Mouse (Mus musculus) embryonic facial prominence, embryonic 12.5 days (tissue): Measurements from ENCODE around the gene Islr. TPM values are rescaled to one million over a fixed set of nuclear protein-coding genes. Genes with fewer than 3 reads are reported as not detected.
A peak's percentile ranks its signal among the peaks of the same experiment; 100 is the strongest.

ENCODE experiments used
- ATAC-seq: fragments of 200-750 bp; cut with Nextera tagmentation; 2 replicates; pipeline ENCODE4 v1.8.0; 2017; ENCODE audit not compliant: insufficient number of reproducible peaks, insufficient read depth, low FRiP score, low TSS enrichment
- H3K27ac ChIP-seq: fragments of 300-500 bp; sonication (generic); 2 replicates; pipeline ENCODE4 v1.5.1; 2016; ENCODE audit warnings: mild to moderate bottlenecking
- H3K27me3 ChIP-seq: fragments of 300-500 bp; sonication (generic); 2 replicates; pipeline ENCODE4 v1.6.1; 2016; ENCODE audit warnings: mild to moderate bottlenecking, moderate library complexity
- H3K36me3 ChIP-seq: fragments of 300-500 bp; sonication (generic); 2 replicates; pipeline ENCODE4 v1.6.1; 2016; ENCODE audit warnings: mild to moderate bottlenecking
- H3K4me1 ChIP-seq: fragments of 300-500 bp; sonication (generic); 2 replicates; pipeline ENCODE4 v1.6.1; 2016
- H3K4me2 ChIP-seq: fragments of 300-500 bp; sonication (generic); replicated peaks from 2 replicates; pipeline ENCODE4 v1.6.1; 2016; ENCODE audit warnings: mild to moderate bottlenecking, moderate library complexity
- H3K4me3 ChIP-seq: fragments of 300-500 bp; sonication (generic); 2 replicates; pipeline ENCODE4 v1.5.1; 2016; ENCODE audit warnings: mild to moderate bottlenecking
- H3K9ac ChIP-seq: fragments of 300-500 bp; sonication (generic); 2 replicates; pipeline ENCODE4 v1.6.1; 2016; ENCODE audit warnings: mild to moderate bottlenecking, moderate library complexity
- H3K9me3 ChIP-seq: fragments of 300-500 bp; sonication (generic); 2 replicates; pipeline ENCODE4 v1.6.1; 2016; ENCODE audit warnings: mild to moderate bottlenecking, moderate library complexity
- WGBS: fragments of 180-500 bp; shearing (Covaris S2); methylation state at CpG from one replicate; pipeline ENCODE4 v1.1.7; 2016; 5-methylcytosine and 5-hydroxymethylcytosine counted together
- polyA plus RNA-seq: library from polyadenylated mRNA; unstranded; fragments of >200 nt; fragmentation: Nextera tagmentation; extraction: Ambion mirVana; gene quantifications from 2 replicates; pipeline ENCODE4 v1.2.1, GENCODE M21; 2016

Gene Islr
- polyA plus RNA-seq, 1 experiment from 2014 or later = 95.6 TPM

DNA sequence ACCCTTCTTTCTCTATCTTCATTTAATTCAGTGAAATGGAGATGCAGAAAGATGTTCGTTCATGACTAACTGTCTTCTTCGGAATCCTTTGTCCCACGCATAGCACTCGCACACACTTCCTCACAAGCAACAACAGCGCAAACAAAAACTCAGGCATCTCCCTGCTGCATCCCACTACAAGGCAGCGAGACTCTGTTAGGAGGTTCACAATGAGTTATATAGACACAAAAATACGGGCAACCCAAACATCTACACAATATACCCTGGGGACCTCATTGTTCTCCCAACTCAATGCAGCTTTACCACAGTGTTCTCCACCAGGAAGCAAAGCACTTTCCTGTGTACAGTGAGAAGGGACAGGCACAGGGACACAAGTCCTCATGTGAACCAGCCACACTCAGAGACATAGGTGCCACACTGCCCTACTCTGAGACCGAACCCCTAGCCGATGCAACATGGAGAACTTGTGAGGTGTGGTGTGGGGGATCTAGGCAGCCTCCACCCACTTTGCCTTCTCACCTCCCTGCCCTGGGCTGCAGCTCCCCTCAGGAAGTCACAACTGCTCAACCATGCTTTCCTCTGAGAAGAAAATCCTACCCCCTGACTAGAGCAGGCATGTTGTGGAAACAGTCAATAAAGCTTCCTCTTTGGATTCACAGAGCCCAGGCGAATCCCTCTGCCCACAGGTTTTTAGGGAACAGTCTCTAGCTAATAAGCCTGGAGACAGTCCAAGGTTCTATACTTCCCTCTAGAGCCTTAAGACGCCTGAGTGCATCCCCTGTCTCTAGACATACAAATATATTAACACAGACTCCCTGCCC, 3.6 kb downstream of the Islr start:
- no peak overlapping the region for H3K27ac ChIP-seq
- H3K4me2 ChIP-seq = peak overlapping the region; percentile 53
- 11% methylated on average over 11 of the region's 11 CpGs for WGBS

DNA sequence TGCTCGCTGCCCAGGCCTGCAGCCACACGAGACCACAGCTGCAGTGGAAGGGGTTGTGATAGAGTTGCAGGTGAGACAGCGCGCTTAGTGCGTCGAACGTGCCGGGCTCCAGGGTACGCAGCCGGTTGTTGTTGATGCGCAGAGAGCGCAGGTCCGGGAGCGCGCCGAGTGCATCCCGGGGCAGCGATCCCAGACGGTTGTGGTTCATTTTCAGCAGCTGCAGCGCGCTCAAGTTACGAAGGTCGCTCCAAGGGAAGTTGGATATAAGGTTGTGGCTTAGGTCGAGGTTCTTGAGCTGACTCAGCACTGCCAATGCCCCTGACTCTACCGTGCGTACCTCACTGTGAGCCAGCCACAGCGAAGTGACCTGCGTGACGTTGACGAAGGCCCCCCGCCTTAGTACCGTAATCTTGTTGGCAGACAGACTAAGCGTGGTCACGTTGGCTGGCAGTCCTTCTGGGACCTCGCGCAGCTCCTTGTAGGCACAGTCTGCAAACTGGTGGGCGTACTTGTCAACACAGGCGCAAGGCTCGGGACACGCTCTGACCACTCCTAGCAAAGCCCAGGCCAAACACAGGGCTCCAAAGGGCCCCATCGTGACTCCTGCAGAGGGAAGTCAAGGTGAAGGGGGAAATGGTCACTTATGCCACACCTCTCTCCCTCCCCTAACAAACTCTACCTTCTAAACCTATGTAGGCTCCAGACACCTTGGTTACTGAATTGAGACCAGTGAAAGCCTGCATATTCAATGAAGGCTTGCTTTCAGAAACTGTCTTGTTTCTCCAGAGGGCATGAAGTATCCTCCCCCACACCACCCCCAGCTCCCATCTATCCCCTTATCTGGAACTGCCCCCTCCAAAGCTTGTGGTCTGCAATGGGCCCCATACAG, 4.5 kb downstream of the Islr start:
- H3K4me2 ChIP-seq = peak overlapping the region; percentile 53
- H3K27me3 ChIP-seq = peaks cover 94% of the 10 kb centered on the region
- H3K4me3 ChIP-seq = peak overlapping the region; percentile 33
- H3K27ac ChIP-seq = no peak overlapping the region
- no peaks in the 10 kb centered on the region for H3K36me3 ChIP-seq
- under 1% methylated on average over 41 of the region's 41 CpGs for WGBS
- 0 out of 2 replicates have a peak overlapping the region, but pooled peaks have one; percentile 15 for H3K9ac ChIP-seq
- no peaks in the 10 kb centered on the region for H3K9me3 ChIP-seq
- H3K4me1 ChIP-seq = peaks cover 78% of the 10 kb centered on the region
- ATAC-seq = no peak

More for the DNA sequence above, 3.6 kb downstream of the Islr start:
- no peaks in the 10 kb centered on the region for H3K9me3 ChIP-seq
- H3K36me3 ChIP-seq = no peaks in the 10 kb centered on the region
- ATAC-seq = no peak
- H3K4me1 ChIP-seq = peaks cover 76% of the 10 kb centered on the region
- H3K27me3 ChIP-seq = peaks cover 86% of the 10 kb centered on the region
- no peak overlapping the region for H3K9ac ChIP-seq
- H3K4me3 ChIP-seq = peak overlapping the region; percentile 33

DNA sequence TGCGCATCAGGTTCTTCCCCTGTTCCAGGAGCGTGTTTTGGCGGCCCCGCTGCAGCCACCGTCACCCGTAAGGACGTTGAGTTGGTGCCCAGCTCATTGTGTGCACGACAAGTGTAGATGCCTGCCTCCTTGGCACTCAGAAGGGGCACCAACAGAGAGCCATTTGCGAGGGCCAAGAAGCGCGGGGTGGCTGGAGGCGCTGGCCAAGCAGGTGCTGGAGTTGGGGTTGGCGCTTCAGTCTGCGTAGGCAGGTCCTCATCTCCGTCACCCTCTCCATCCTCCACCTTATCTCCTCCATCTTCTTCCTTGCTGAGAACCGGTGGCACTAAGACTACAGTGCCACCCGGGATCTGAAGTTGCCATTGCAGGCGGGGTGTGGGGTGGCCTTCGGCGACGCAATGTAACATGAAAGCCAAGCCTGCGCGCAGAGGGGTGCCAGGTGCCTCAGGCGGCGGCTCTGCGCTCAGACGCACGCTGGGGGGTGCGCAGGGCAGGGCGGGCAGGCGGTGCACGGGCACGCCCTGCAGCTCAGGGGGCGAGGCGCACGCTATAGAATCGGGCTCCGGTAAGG, 5.2 kb downstream of the Islr start:
- Histone ChIP-seq H3K9ac (0 out of 2 replicates have a peak overlapping the region, but pooled peaks have one; percentile 12), H3K4me1 (peaks cover 78% of the 10 kb centered on the region), H3K27me3 (peaks cover 97% of the 10 kb centered on the region), H3K4me2 (peak overlapping the region; percentile 53), H3K27ac (no peak overlapping the region), H3K4me3 (peak overlapping the region; percentile 33), H3K36me3 (no peaks in the 10 kb centered on the region), H3K9me3 (no peaks in the 10 kb centered on the region)
- 1% methylated on average over 38 of the region's 38 CpGs for WGBS
- no peak for ATAC-seq

GRCm38 (mm10) chr9:58197781-58198701, 6.1 kb downstream of the Islr start:
- Histone ChIP-seq H3K9me3 (no peaks in the 10 kb centered on the region), H3K9ac (peak overlapping the region; percentile 12; the same call in 1 of the 2 replicates), H3K27ac (0 out of 2 replicates have a peak overlapping the region, but pooled peaks have one; percentile 20), H3K4me3 (peak overlapping the region; percentile 33), H3K4me2 (peak overlapping the region; percentile 53), H3K36me3 (no peaks in the 10 kb centered on the region), H3K4me1 (peaks cover 78% of the 10 kb centered on the region), H3K27me3 (peaks cover 89% of the 10 kb centered on the region)
- 1% methylated on average over 58 of the region's 58 CpGs for WGBS
- no peak for ATAC-seq

GRCm38 (mm10) chr9:58196610-58197567, 7.2 kb downstream of the Islr start:
- Histone ChIP-seq H3K4me3 (peak overlapping the region; percentile 33), H3K36me3 (no peaks in the 10 kb centered on the region), H3K9me3 (no peaks in the 10 kb centered on the region), H3K4me2 (peak overlapping the region; percentile 53), H3K4me1 (peaks cover 67% of the 10 kb centered on the region), H3K27me3 (peaks cover 77% of the 10 kb centered on the region), H3K27ac (no peak overlapping the region), H3K9ac (peak overlapping the region; percentile 12; the same call in 1 of the 2 replicates)
- no peak for ATAC-seq
- WGBS = 3% methylated on average over 46 of the region's 46 CpGs

DNA sequence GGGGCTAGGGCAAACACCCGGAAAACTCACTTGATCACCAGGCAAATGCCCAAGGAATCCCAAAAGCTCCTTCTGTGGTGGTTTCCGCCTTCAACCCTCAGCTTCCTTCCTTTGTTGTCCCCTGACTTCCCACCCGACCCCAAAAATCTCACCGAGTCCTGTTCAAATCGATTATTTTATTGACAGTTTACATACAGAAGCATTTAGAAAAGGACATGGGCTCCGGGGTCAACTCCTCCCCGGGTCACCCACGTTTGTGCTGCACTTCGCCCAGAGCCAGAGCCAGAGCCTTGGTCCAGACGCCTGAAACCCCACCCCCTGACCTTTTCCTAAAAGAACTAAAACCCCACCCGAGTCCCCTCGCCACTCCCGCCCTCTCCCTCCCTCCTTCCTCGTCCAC, 8.0 kb downstream of the Islr start:
- Histone ChIP-seq H3K27me3 (peaks cover 70% of the 10 kb centered on the region), H3K4me3 (peak overlapping the region; percentile 22), H3K4me2 (peak overlapping the region; percentile 53), H3K36me3 (no peaks in the 10 kb centered on the region), H3K9me3 (no peaks in the 10 kb centered on the region), H3K9ac (0 out of 2 replicates have a peak overlapping the region, but pooled peaks have one; percentile 7), H3K27ac (no peak overlapping the region), H3K4me1 (peaks cover 60% of the 10 kb centered on the region)
- WGBS = 5% methylated on average over 12 of the region's 14 CpGs
- no peak for ATAC-seq

- H3K4me2 ChIP-seq = peak overlapping the region; percentile 53; the same call in 1 of the 2 replicates
- no peak overlapping the region for H3K9ac ChIP-seq
- H3K4me1 ChIP-seq = peaks cover 57% of the 10 kb centered on the region
- 8% methylated on average over 1 of the region's 1 CpGs for WGBS
- ATAC-seq = no peak
- no peak overlapping the region for H3K4me3 ChIP-seq
- no peak overlapping the region for H3K27ac ChIP-seq
- H3K9me3 ChIP-seq = no peaks in the 10 kb centered on the region
- H3K27me3 ChIP-seq = peaks cover 65% of the 10 kb centered on the region
- no peaks in the 10 kb centered on the region for H3K36me3 ChIP-seq
Observed at GRCm38 (mm10) chr9:58195671-58196070, 8.4 kb downstream of the Islr start.

- Histone ChIP-seq H3K4me2 (no peak overlapping the region), H3K27me3 (peaks cover 51% of the 10 kb centered on the region), H3K27ac (no peak overlapping the region), H3K4me1 (peaks cover 44% of the 10 kb centered on the region), H3K4me3 (no peak overlapping the region), H3K9ac (no peak overlapping the region), H3K9me3 (no peaks in the 10 kb centered on the region), H3K36me3 (no peaks in the 10 kb centered on the region)
- no peak for ATAC-seq
- WGBS = 63% methylated on average over 9 of the region's 9 CpGs
Observed at GRCm38 (mm10) chr9:58194222-58194621, 9.9 kb downstream of the Islr start.

DNA sequence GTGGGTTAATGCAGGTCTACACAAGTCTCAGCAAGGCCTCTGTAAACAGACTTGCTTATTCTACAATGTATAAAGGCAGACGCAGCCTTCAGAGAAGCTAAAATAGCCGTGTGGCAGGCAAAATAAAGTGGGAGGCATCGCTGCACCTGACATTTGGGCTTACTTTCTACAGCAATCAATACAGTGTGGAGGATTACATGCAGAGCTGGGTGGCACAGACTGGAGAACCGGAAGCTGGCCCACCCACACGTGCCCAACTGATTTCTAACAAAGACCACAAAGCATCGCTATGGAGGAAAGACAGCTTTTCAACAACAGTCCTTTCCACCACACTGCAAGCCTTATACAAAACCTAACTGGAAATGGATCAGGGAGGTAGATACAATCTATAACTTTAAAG, 19.6 kb downstream of the Islr start:
- no peak overlapping the region for H3K4me3 ChIP-seq
- 78% methylated on average over 6 of the region's 6 CpGs for WGBS
- ATAC-seq = no peak
- H3K4me2 ChIP-seq = no peak overlapping the region
- no peak overlapping the region for H3K9ac ChIP-seq
- no peaks in the 10 kb centered on the region for H3K36me3 ChIP-seq
- no peaks in the 10 kb centered on the region for H3K27me3 ChIP-seq
- H3K9me3 ChIP-seq = no peaks in the 10 kb centered on the region
- no peaks in the 10 kb centered on the region for H3K4me1 ChIP-seq
- no peak overlapping the region for H3K27ac ChIP-seq

- peaks cover 18% of the 10 kb centered on the region for H3K4me1 ChIP-seq
- no peaks in the 10 kb centered on the region for H3K27me3 ChIP-seq
- no peak overlapping the region for H3K4me3 ChIP-seq
- no peak for ATAC-seq
- no peaks in the 10 kb centered on the region for H3K9me3 ChIP-seq
- no peak overlapping the region for H3K4me2 ChIP-seq
- H3K9ac ChIP-seq = no peak overlapping the region
- H3K27ac ChIP-seq = no peak overlapping the region
- 82% methylated on average over 2 of the region's 2 CpGs for WGBS
- no peaks in the 10 kb centered on the region for H3K36me3 ChIP-seq
Observed at GRCm38 (mm10) chr9:58179390-58179789, 24.7 kb downstream of the Islr start.
